Mouse (Mus musculus) kidney, embryonic 15.5 days (tissue): Measurements from ENCODE around the gene Olfm1. TPM values are rescaled to one million over a fixed set of nuclear protein-coding genes. Genes with fewer than 3 reads are reported as not detected.

ENCODE experiments used
- ATAC-seq: fragments of 200-750 bp; cut with Nextera tagmentation; replicated peaks from 2 replicates; pipeline ENCODE4 v1.8.0; 2017; ENCODE audit warnings: moderate TSS enrichment; ENCODE audit not compliant: low FRiP score
- H3K27ac ChIP-seq: fragments of 300-500 bp; sonication (generic); 2 replicates; pipeline ENCODE4 v1.5.1; 2015; ENCODE audit warnings: mild to moderate bottlenecking, inconsistent platforms
- H3K27me3 ChIP-seq: fragments of 300-500 bp; sonication (generic); 2 replicates; pipeline ENCODE4 v1.6.1; 2015; ENCODE audit warnings: inconsistent platforms
- H3K36me3 ChIP-seq: fragments of 300-500 bp; sonication (generic); 2 replicates; pipeline ENCODE4 v1.6.1; 2015; ENCODE audit warnings: inconsistent platforms
- H3K4me1 ChIP-seq: fragments of 300-500 bp; sonication (generic); 2 replicates; pipeline ENCODE4 v1.6.1; 2015; ENCODE audit warnings: inconsistent platforms
- H3K4me2 ChIP-seq: fragments of 300-500 bp; sonication (generic); 2 replicates; pipeline ENCODE4 v1.6.1; 2015; ENCODE audit warnings: moderate library complexity, mild to moderate bottlenecking, inconsistent platforms
- H3K4me3 ChIP-seq: fragments of 300-500 bp; sonication (generic); replicated peaks from 2 replicates; pipeline ENCODE4 v1.5.1; 2015; ENCODE audit warnings: mild to moderate bottlenecking, inconsistent platforms
- H3K9ac ChIP-seq: fragments of 300-500 bp; sonication (generic); 2 replicates; pipeline ENCODE4 v1.6.1; 2015; ENCODE audit warnings: mild to moderate bottlenecking, inconsistent platforms
- H3K9me3 ChIP-seq: fragments of 300-500 bp; sonication (generic); replicated peaks from 2 replicates; pipeline ENCODE4 v1.6.1; 2016; ENCODE audit warnings: inconsistent platforms
- WGBS: fragments of 180-500 bp; shearing (Covaris S2); methylation state at CpG from one replicate; pipeline ENCODE4 v1.1.7; 2015; ENCODE audit warnings: mixed read lengths; 5-methylcytosine and 5-hydroxymethylcytosine counted together
- polyA plus RNA-seq: library from polyadenylated mRNA; unstranded; fragments of >200 nt; fragmentation: Nextera tagmentation; extraction: Ambion mirVana; gene quantifications from 2 replicates; pipeline ENCODE4 v1.2.1, GENCODE M21; 2015

Gene Olfm1
- polyA plus RNA-seq, 1 experiment from 2014 or later: 16.9 TPM

DNA sequence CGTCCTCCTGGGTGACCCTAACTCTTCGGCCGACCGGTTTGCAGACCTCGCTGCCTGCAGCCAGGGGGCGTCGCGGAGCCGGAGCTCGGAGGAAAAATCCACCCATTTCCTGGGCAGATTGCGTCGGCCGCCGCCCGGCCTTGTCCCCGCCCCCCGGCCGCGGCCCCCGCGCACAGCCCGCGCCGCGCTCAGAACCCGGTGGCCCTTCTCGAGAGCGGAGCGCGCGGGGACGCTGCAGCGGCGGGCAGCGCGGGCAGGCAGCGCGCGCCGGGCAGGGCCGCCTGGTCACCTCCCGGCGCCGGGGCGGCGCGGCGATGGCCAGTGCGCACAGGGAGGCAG, 12.6 kb downstream of the Olfm1 start:
- Histone ChIP-seq H3K27me3 (peaks cover 24% of the 10 kb centered on the region), H3K27ac (no peak overlapping the region), H3K9ac (peak overlapping the region; percentile 64), H3K9me3 (no peaks in the 10 kb centered on the region), H3K4me1 (peaks cover 27% of the 10 kb centered on the region), H3K4me3 (peak overlapping the region; percentile 51), H3K36me3 (no peaks in the 10 kb centered on the region), H3K4me2 (peak overlapping the region; percentile 94)
- peak; percentile 62 for ATAC-seq
- WGBS: under 1% methylated on average over 42 of the region's 49 CpGs

DNA sequence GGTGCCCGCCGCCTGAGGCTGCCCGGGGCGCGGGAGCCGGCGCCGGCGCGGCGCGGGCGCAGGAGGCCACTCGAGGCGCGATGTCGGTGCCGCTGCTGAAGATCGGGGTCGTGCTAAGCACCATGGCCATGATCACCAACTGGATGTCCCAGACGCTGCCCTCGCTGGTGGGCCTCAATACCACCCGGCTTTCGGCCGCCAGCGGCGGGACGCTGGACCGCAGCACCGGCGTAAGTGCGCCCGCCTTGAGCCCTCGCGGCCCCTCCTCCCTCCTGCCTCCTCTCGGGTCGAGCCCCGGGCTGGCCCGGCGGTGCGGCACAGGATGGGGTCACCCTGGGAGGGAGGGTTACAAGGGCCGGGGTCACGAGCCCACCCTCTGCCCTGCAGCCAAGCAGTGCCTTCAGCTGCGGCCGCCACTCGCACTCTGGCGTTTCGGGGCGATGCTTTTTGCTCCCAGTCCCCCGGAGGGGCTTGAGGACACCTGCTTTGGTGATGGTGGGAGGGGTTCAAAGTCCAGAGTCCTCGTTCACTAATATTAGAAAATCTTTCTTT, 13.2 kb downstream of the Olfm1 start:
- Histone ChIP-seq H3K9ac (peak overlapping the region; percentile 64), H3K9me3 (no peaks in the 10 kb centered on the region), H3K4me1 (peaks cover 28% of the 10 kb centered on the region), H3K27ac (no peak overlapping the region), H3K4me2 (peak overlapping the region; percentile 94), H3K36me3 (no peaks in the 10 kb centered on the region), H3K4me3 (peak overlapping the region; percentile 51), H3K27me3 (peaks cover 24% of the 10 kb centered on the region)
- WGBS: under 1% methylated on average over 49 of the region's 51 CpGs
- ATAC-seq: peak; percentile 29

- WGBS: 9% methylated on average over 11 of the region's 11 CpGs
- H3K4me2 ChIP-seq: peak overlapping the region; percentile 94
- H3K9ac ChIP-seq: peak overlapping the region; percentile 64; the same call in 1 of the 2 replicates
- peaks cover 24% of the 10 kb centered on the region for H3K27me3 ChIP-seq
- H3K4me3 ChIP-seq: peak overlapping the region; percentile 51
- no peak overlapping the region for H3K27ac ChIP-seq
- no peaks in the 10 kb centered on the region for H3K9me3 ChIP-seq
- no peak for ATAC-seq
- H3K4me1 ChIP-seq: peaks cover 28% of the 10 kb centered on the region
- no peaks in the 10 kb centered on the region for H3K36me3 ChIP-seq
Observed at GRCm38 (mm10) chr2:28206472-28206871, 13.7 kb downstream of the Olfm1 start.

DNA sequence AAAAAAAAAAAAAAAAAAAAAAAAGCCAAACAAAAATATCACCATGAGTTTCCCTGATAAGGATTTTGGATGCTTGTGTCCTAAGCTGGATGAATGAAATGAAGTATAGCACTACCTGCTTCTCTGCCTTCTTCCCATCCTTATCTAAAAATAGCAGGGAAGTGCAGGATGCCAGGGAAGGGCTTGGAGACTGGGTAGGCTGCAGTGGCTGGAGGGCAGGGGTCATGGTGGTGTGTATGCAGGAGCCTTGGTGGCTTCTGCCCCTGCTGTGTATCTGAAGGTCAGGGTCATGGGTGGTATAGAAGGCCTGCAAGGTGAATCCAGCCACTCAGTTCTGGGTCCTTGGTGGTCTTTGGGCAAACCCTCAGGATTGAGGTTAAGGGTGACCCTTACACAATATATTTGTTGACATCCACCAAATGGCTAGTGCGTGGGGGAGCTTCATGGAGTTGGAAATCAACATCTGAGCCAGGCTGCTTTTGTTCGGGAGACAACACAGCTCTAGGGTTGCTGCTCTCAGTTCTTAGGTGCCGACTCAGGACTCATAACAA, 14.5 kb downstream of the Olfm1 start:
- peaks cover 24% of the 10 kb centered on the region for H3K27me3 ChIP-seq
- no peak for ATAC-seq
- H3K4me2 ChIP-seq: no peak overlapping the region
- no peaks in the 10 kb centered on the region for H3K9me3 ChIP-seq
- H3K4me1 ChIP-seq: peaks cover 28% of the 10 kb centered on the region
- no peak overlapping the region for H3K4me3 ChIP-seq
- WGBS: 68% methylated on average over 3 of the region's 3 CpGs
- no peak overlapping the region for H3K27ac ChIP-seq
- no peaks in the 10 kb centered on the region for H3K36me3 ChIP-seq
- H3K9ac ChIP-seq: no peak overlapping the region

- no peak overlapping the region for H3K9ac ChIP-seq
Observed at GRCm38 (mm10) chr2:28208130-28208745, 15.4 kb downstream of the Olfm1 start.

DNA sequence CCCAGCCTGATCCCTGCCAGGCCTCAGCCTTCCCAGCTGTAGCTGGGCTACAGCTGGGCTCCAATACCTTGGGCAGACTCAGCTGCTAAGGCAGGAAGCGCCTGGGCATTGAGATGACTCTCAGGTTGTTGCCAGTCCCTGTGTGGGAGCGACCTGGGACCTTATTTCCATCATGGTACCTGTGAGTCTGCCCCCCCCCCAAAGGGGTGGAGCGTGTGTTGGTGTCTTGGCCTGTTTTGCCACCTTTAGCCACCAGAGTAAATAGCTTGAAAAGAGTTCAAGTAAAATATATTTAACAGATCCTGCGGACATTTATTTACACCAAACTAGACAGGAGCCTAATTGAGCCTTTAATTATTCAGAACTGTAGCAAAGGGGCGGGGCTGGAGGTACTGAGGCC, 16.4 kb downstream of the Olfm1 start:
- H3K27ac ChIP-seq: no peak overlapping the region
- no peak for ATAC-seq
- no peak overlapping the region for H3K9ac ChIP-seq
- peaks cover under 1% of the 10 kb centered on the region; the same call in 1 of the 2 replicates for H3K36me3 ChIP-seq
- no peaks in the 10 kb centered on the region for H3K9me3 ChIP-seq
- no peak overlapping the region for H3K4me2 ChIP-seq
- H3K27me3 ChIP-seq: peaks cover 21% of the 10 kb centered on the region
- 88% methylated on average over 5 of the region's 5 CpGs for WGBS
- no peak overlapping the region for H3K4me3 ChIP-seq
- peaks cover 31% of the 10 kb centered on the region for H3K4me1 ChIP-seq

More at GRCm38 (mm10) chr2:28208130-28208745, 15.4 kb downstream of the Olfm1 start:
- H3K9me3 ChIP-seq: no peaks in the 10 kb centered on the region
- no peaks in the 10 kb centered on the region for H3K36me3 ChIP-seq
- H3K27me3 ChIP-seq: peaks cover 24% of the 10 kb centered on the region
- no peak overlapping the region for H3K4me3 ChIP-seq
- ATAC-seq: no peak
- H3K27ac ChIP-seq: no peak overlapping the region
- H3K4me2 ChIP-seq: no peak overlapping the region
- WGBS: 94% methylated on average over 14 of the region's 14 CpGs
- H3K4me1 ChIP-seq: peaks cover 31% of the 10 kb centered on the region

DNA sequence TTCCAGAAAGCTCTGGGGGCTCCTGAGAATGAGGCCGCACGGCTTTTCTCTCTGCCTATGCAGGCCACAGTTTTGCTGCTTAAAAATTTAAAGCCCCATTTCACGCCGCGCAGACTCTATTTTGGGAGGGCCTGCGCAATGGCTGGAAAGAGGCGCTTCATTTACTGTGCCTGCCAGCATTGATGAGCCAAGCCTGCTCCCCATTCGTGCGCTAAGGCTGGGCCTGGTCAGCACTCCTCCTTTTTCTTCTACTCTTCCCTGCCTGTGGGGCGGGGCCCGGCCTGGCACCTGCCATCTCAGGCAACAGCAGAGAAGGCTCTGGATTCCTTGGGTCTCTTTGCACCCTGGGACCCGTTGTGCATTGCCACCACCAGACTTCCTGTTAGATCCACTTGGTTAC, 16.9 kb downstream of the Olfm1 start:
- H3K4me2 ChIP-seq: no peak overlapping the region
- WGBS: 91% methylated on average over 12 of the region's 12 CpGs

DNA sequence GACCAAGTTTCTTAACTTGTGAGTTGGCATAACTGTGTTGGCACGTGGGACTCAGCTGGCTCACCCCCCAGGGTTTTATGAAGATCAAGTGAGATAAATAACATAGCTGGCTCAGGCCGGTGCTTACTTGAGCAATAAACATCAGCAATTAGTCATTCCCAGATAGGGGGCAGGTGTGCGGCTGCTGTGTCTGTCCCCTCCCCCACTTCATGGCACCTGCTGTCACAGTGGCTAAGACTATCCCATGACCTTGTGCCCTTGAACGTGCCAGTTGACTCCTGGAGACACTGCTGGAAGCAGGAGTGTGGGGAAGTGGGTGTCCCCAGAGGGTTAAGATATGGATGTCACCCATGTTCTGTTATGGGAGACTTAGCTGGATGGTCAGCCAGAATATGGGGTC, 17.5 kb downstream of the Olfm1 start:
- Histone ChIP-seq H3K36me3 (peaks cover 11% of the 10 kb centered on the region), H3K27ac (no peak overlapping the region), H3K9me3 (no peaks in the 10 kb centered on the region), H3K9ac (no peak overlapping the region), H3K27me3 (peaks cover 13% of the 10 kb centered on the region), H3K4me2 (no peak overlapping the region), H3K4me1 (peaks cover 20% of the 10 kb centered on the region), H3K4me3 (no peak overlapping the region)
- ATAC-seq: no peak
- 23% methylated on average over 4 of the region's 4 CpGs for WGBS

More for the DNA sequence above, 16.9 kb downstream of the Olfm1 start:
- ATAC-seq: no peak
- H3K4me3 ChIP-seq: no peak overlapping the region
- peaks cover 17% of the 10 kb centered on the region for H3K27me3 ChIP-seq
- peaks cover 5% of the 10 kb centered on the region for H3K36me3 ChIP-seq
- no peak overlapping the region for H3K27ac ChIP-seq
- no peaks in the 10 kb centered on the region for H3K9me3 ChIP-seq
- H3K4me1 ChIP-seq: peaks cover 26% of the 10 kb centered on the region
- no peak overlapping the region for H3K9ac ChIP-seq

GRCm38 (mm10) chr2:28211531-28212281, 18.9 kb downstream of the Olfm1 start:
- H3K36me3 ChIP-seq: peaks cover 13% of the 10 kb centered on the region
- peaks cover 9% of the 10 kb centered on the region for H3K4me1 ChIP-seq
- peaks cover 3% of the 10 kb centered on the region for H3K27me3 ChIP-seq
- WGBS: 73% methylated on average over 22 of the region's 22 CpGs
- ATAC-seq: no peak
- no peak overlapping the region for H3K9ac ChIP-seq
- H3K4me3 ChIP-seq: no peak overlapping the region
- no peak overlapping the region for H3K4me2 ChIP-seq
- H3K27ac ChIP-seq: no peak overlapping the region
- H3K9me3 ChIP-seq: no peaks in the 10 kb centered on the region

- no peak overlapping the region for H3K9ac ChIP-seq
- peaks cover 9% of the 10 kb centered on the region for H3K4me1 ChIP-seq
- WGBS: 58% methylated on average over 5 of the region's 5 CpGs
- H3K4me2 ChIP-seq: no peak overlapping the region
- no peak for ATAC-seq
- no peaks in the 10 kb centered on the region for H3K27me3 ChIP-seq
- no peak overlapping the region for H3K4me3 ChIP-seq
- peaks cover 13% of the 10 kb centered on the region for H3K36me3 ChIP-seq
- no peak overlapping the region for H3K27ac ChIP-seq
- no peaks in the 10 kb centered on the region for H3K9me3 ChIP-seq
Observed at GRCm38 (mm10) chr2:28212911-28213310, 20.1 kb downstream of the Olfm1 start.

- H3K36me3 ChIP-seq: peaks cover 13% of the 10 kb centered on the region
- H3K4me2 ChIP-seq: no peak overlapping the region
- 80% methylated on average over 5 of the region's 5 CpGs for whole genome bisulfite sequencing
- H3K27ac ChIP-seq: no peak overlapping the region
- ATAC-seq: no peak
- H3K4me1 ChIP-seq: 0 out of 2 replicates have a peak, but pooled peaks cover 3% of the 10 kb centered on the region
- H3K9me3 ChIP-seq: no peaks in the 10 kb centered on the region
- H3K27me3 ChIP-seq: no peaks in the 10 kb centered on the region
- no peak overlapping the region for H3K9ac ChIP-seq
- no peak overlapping the region for H3K4me3 ChIP-seq
Observed at GRCm38 (mm10) chr2:28216211-28216775, 23.5 kb downstream of the Olfm1 start.

- Histone ChIP-seq H3K27ac (no peak overlapping the region), H3K4me1 (0 out of 2 replicates have a peak, but pooled peaks cover 1% of the 10 kb centered on the region), H3K4me3 (no peak overlapping the region), H3K9ac (no peak overlapping the region), H3K27me3 (no peaks in the 10 kb centered on the region), H3K9me3 (no peaks in the 10 kb centered on the region), H3K36me3 (peaks cover 13% of the 10 kb centered on the region), H3K4me2 (no peak overlapping the region)
- WGBS: 100% methylated on average over 1 of the region's 1 CpGs
- ATAC-seq: no peak
Observed at GRCm38 (mm10) chr2:28217783-28218182, 25.0 kb downstream of the Olfm1 start.
